Mouse (Mus musculus) forebrain, embryonic 12.5 days (tissue): ENCODE measurements around the gene Gm20388. TPM values are rescaled to one million over a fixed set of nuclear protein-coding genes. Genes with fewer than 3 reads are reported as not detected.
A peak's percentile ranks its signal among the peaks of the same experiment; 100 is the strongest.

Experiments used
- ATAC-seq: fragments of 200-750 bp; cut with Nextera tagmentation; 2 replicates; pipeline ENCODE4 v1.8.0; 2017; ENCODE audit warnings: moderate TSS enrichment; ENCODE audit not compliant: low FRiP score
- H3K27ac ChIP-seq: fragments of 300-500 bp; sonication (generic); 2 replicates; pipeline ENCODE4 v1.5.1; 2016; ENCODE audit warnings: mild to moderate bottlenecking
- H3K27me3 ChIP-seq: fragments of 300-500 bp; sonication (generic); 2 replicates; pipeline ENCODE4 v1.6.1; 2016; ENCODE audit warnings: mild to moderate bottlenecking
- H3K36me3 ChIP-seq: fragments of 300-500 bp; sonication (generic); replicated peaks from 2 replicates; pipeline ENCODE4 v1.6.1; 2016; ENCODE audit warnings: mild to moderate bottlenecking
- H3K4me1 ChIP-seq: fragments of 300-500 bp; sonication (generic); 2 replicates; pipeline ENCODE4 v1.6.1; 2016
- H3K4me2 ChIP-seq: fragments of 300-500 bp; sonication (generic); 2 replicates; pipeline ENCODE4 v1.6.1; 2016; ENCODE audit warnings: mild to moderate bottlenecking, moderate library complexity
- H3K4me3 ChIP-seq: fragments of 300-500 bp; sonication (generic); replicated peaks from 2 replicates; pipeline ENCODE4 v1.5.1; 2016; ENCODE audit warnings: mild to moderate bottlenecking
- H3K9ac ChIP-seq: fragments of 300-500 bp; sonication (generic); 2 replicates; pipeline ENCODE4 v1.6.1; 2016; ENCODE audit warnings: mild to moderate bottlenecking
- H3K9me3 ChIP-seq: fragments of 300-500 bp; sonication (generic); 2 replicates; pipeline ENCODE4 v1.6.1; 2016
- WGBS: fragments of 180-500 bp; shearing (Covaris S2); methylation state at CpG from one replicate; pipeline ENCODE4 v1.1.7; 2016; 5-methylcytosine and 5-hydroxymethylcytosine counted together
- polyA plus RNA-seq: library from polyadenylated mRNA; unstranded; fragments of >200 nt; fragmentation: Nextera tagmentation; extraction: Ambion mirVana; gene quantifications from 2 replicates; pipeline ENCODE4 v1.2.1, GENCODE M21; 2016

Gene Gm20388
- polyA plus RNA-seq, 1 experiment from 2014 or later = not detected

DNA sequence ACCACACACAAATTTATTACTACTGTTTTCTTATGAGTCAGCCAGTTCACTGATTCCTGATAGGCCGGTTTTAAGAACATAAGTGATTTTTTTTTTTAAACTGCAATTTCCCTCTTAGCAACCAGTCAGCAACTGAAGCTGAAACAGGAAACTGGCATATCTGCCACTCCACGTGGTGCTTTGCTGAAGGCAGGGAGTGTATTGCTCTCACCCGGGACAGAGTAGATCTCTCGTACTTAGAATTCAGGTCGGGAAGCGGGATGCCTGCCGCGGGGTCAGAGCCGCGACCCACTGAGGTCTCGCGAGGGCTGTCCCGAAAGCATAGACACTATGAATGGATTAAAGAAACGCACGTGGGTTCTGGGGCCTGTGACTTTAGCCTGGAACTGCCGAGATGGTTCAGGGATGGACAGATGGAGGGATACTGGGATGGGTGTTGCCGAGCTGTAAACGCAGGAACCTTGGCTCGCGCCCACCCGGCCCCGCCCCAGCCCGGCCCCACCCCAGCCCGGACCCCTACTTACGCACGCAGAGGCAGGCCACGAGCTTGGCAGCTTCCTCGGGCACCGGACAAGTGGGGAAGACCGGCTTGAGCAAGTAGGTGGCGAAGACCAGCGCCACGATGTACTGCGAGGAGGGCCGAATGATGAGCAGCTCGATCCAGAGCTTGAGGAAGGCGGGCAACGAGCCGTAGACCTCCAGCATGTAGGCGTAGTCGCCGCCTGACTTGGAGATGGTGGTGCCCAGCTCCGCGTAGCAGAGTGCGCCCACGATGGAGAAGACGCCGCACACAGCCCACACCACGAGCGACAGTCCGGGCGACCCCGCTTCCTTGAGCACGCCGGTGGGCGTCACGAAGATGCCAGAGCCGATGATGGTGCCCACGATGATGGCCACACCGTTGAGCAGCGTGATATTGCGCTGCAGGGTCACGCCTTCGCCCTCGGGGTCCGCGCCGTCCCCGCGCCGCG is 1996.2 kb downstream of the Gm20388 start:
- Histone ChIP-seq H3K4me2 (peak overlapping the region; percentile 84), H3K27ac (peak overlapping the region; percentile 42; the same call in 1 of the 2 replicates), H3K36me3 (no peaks in the 10 kb centered on the region), H3K9ac (peak overlapping the region; percentile 70), H3K9me3 (no peaks in the 10 kb centered on the region), H3K4me1 (peaks cover 42% of the 10 kb centered on the region), H3K27me3 (peaks cover 13% of the 10 kb centered on the region), H3K4me3 (peak overlapping the region; percentile 73)
- peak; percentile 59 for ATAC-seq
- WGBS = under 1% methylated on average over 64 of the region's 72 CpGs

- under 1% methylated on average over 54 of the region's 61 CpGs for WGBS
- H3K9me3 ChIP-seq = no peaks in the 10 kb centered on the region
- peak; percentile 93 for ATAC-seq
- peak within 1 kb of the TSS; percentile 84 for H3K4me2 ChIP-seq
- H3K4me3 ChIP-seq = peak within 1 kb of the TSS; percentile 73
- no peaks in the 10 kb centered on the region for H3K36me3 ChIP-seq
- peak within 1 kb of the TSS; percentile 42; the same call in 1 of the 2 replicates for H3K27ac ChIP-seq
- peaks cover 13% of the 10 kb centered on the region for H3K27me3 ChIP-seq
- peaks cover 39% of the 10 kb centered on the region for H3K4me1 ChIP-seq
- H3K9ac ChIP-seq = peak within 1 kb of the TSS; percentile 70
These were observed 1997.1 kb downstream of the Gm20388 start, which contains the start of gene Slc7a5 for GRCm38 (mm10) chr8:121907587-121908248. Gene Slc7a5, minus strand, starts transcription at chr8:121907694.

GRCm38 (mm10) chr8:121908378-121909147 is 1997.9 kb downstream of the Gm20388 start:
- no peak overlapping the region for H3K4me3 ChIP-seq
- no peak for ATAC-seq
- H3K4me2 ChIP-seq = peak overlapping the region; percentile 84
- H3K9ac ChIP-seq = no peak overlapping the region
- H3K9me3 ChIP-seq = no peaks in the 10 kb centered on the region
- H3K27ac ChIP-seq = no peak overlapping the region
- no peaks in the 10 kb centered on the region for H3K36me3 ChIP-seq
- WGBS = 65% methylated on average over 8 of the region's 8 CpGs
- H3K4me1 ChIP-seq = peaks cover 39% of the 10 kb centered on the region
- H3K27me3 ChIP-seq = peaks cover 13% of the 10 kb centered on the region

GRCm38 (mm10) chr8:121909148-121909541 is 1998.5 kb downstream of the Gm20388 start:
- H3K4me2 ChIP-seq = no peak overlapping the region
- no peak overlapping the region for H3K27ac ChIP-seq
- H3K9me3 ChIP-seq = no peaks in the 10 kb centered on the region
- no peak overlapping the region for H3K4me3 ChIP-seq
- 70% methylated on average over 8 of the region's 8 CpGs for WGBS
- no peak for ATAC-seq
- no peaks in the 10 kb centered on the region for H3K36me3 ChIP-seq
- no peak overlapping the region for H3K9ac ChIP-seq
- peaks cover 35% of the 10 kb centered on the region for H3K4me1 ChIP-seq
- peaks cover 13% of the 10 kb centered on the region for H3K27me3 ChIP-seq

DNA sequence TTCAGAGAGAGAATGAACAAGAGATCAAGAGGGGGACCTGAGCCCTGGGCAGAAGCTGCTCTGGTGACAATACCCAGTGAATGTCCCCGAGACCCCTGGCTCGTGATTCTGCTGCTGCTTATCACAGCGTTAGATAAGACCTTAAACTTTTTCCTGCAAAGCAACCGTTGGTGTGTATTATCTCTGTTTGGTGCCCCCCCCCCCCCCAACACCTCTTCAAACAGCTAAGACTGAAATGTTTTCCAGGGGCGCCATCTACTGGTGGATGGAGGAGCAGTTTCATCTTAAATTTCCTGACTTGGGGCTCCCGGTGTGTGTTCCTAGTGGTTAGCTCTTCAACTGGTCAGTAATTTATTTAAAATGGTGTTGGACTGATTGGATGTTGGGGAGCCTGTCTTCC is 1999.0 kb downstream of the Gm20388 start:
- no peaks in the 10 kb centered on the region for H3K36me3 ChIP-seq
- ATAC-seq = no peak
- H3K4me3 ChIP-seq = no peak overlapping the region
- H3K4me2 ChIP-seq = no peak overlapping the region
- no peak overlapping the region for H3K9ac ChIP-seq
- 5% methylated on average over 6 of the region's 6 CpGs for WGBS
- peaks cover 31% of the 10 kb centered on the region for H3K4me1 ChIP-seq
- H3K9me3 ChIP-seq = no peaks in the 10 kb centered on the region
- peaks cover 15% of the 10 kb centered on the region for H3K27me3 ChIP-seq
- H3K27ac ChIP-seq = no peak overlapping the region

DNA sequence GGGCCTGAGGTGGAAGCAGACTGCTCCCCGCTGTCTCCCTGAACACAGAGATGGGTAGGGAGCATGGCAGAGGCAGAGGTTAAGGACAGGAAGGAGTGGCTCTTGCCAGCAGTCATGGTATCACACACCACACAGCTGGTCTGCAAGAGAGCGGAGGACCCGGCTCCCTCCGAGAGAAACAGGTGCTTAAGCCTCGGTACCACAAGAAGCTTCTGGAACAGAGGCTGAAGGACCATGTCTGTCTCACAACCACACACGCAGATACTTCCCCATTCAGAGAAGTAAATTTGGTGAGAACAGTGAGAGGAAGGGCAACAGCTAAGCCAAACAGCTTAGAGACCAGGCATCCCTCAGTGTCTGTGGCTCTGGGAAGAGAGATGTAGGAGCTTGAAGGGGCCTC is 2000.8 kb downstream of the Gm20388 start:
- H3K36me3 ChIP-seq = no peaks in the 10 kb centered on the region
- WGBS = 91% methylated on average over 6 of the region's 6 CpGs
- no peak overlapping the region for H3K4me2 ChIP-seq
- H3K9ac ChIP-seq = no peak overlapping the region
- H3K9me3 ChIP-seq = no peaks in the 10 kb centered on the region
- no peak overlapping the region for H3K27ac ChIP-seq
- H3K4me1 ChIP-seq = peaks cover 14% of the 10 kb centered on the region
- peaks cover 16% of the 10 kb centered on the region for H3K27me3 ChIP-seq
- no peak for ATAC-seq
- H3K4me3 ChIP-seq = no peak overlapping the region

GRCm38 (mm10) chr8:121911987-121912386 is 2001.3 kb downstream of the Gm20388 start:
- no peak overlapping the region for H3K27ac ChIP-seq
- H3K9me3 ChIP-seq = no peaks in the 10 kb centered on the region
- H3K4me2 ChIP-seq = no peak overlapping the region
- H3K36me3 ChIP-seq = no peaks in the 10 kb centered on the region
- ATAC-seq = no peak
- H3K4me3 ChIP-seq = no peak overlapping the region
- no peak overlapping the region for H3K9ac ChIP-seq
- H3K27me3 ChIP-seq = peaks cover 16% of the 10 kb centered on the region
- H3K4me1 ChIP-seq = peaks cover 11% of the 10 kb centered on the region
- WGBS = 63% methylated on average over 7 of the region's 7 CpGs

- Histone ChIP-seq H3K4me1 (peaks cover 9% of the 10 kb centered on the region), H3K36me3 (no peaks in the 10 kb centered on the region), H3K4me3 (no peak overlapping the region), H3K9me3 (no peaks in the 10 kb centered on the region), H3K4me2 (no peak overlapping the region), H3K27me3 (peaks cover 16% of the 10 kb centered on the region), H3K27ac (no peak overlapping the region), H3K9ac (no peak overlapping the region)
- 73% methylated on average over 3 of the region's 3 CpGs for WGBS
- no peak for ATAC-seq
These were observed 2002.2 kb downstream of the Gm20388 start for GRCm38 (mm10) chr8:121912831-121913230.

- Histone ChIP-seq H3K36me3 (no peaks in the 10 kb centered on the region), H3K4me3 (no peak overlapping the region), H3K27me3 (peaks cover 13% of the 10 kb centered on the region), H3K9ac (no peak overlapping the region), H3K4me1 (0 out of 2 replicates have a peak, but pooled peaks cover 3% of the 10 kb centered on the region), H3K9me3 (no peaks in the 10 kb centered on the region), H3K27ac (no peak overlapping the region), H3K4me2 (no peak overlapping the region)
- no peak for ATAC-seq
- WGBS = 83% methylated on average over 8 of the region's 8 CpGs
These were observed 2002.7 kb downstream of the Gm20388 start for GRCm38 (mm10) chr8:121913378-121913777.

DNA sequence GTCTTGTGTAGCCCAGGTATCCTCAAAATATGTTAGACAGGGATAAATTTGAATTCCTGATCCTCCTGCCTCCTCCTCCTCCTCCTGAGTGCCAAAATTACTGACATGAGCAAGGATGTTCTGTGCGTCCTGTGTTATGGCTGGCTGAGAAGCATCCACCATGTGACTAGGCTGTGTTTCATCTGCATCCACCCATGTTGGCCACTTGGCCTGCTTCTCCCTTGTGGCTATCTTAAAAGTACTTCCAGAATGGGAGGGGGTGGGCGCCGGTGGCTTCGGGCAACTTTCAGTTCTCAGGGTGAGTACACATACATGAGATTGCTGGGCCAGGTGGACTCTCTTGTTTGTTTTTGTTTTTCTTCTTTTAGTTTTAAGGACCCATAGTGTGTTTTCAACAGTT is 2008.5 kb downstream of the Gm20388 start:
- 89% methylated on average over 4 of the region's 4 CpGs for WGBS
- Histone ChIP-seq H3K9me3 (no peaks in the 10 kb centered on the region), H3K4me2 (no peak overlapping the region), H3K4me3 (no peak overlapping the region), H3K4me1 (peaks cover 6% of the 10 kb centered on the region; the same call in 1 of the 2 replicates), H3K36me3 (no peaks in the 10 kb centered on the region), H3K27ac (no peak overlapping the region), H3K27me3 (0 out of 2 replicates have a peak, but pooled peaks cover 3% of the 10 kb centered on the region), H3K9ac (no peak overlapping the region)
- no peak for ATAC-seq

- Histone ChIP-seq H3K9ac (no peak overlapping the region), H3K4me1 (peaks cover 6% of the 10 kb centered on the region; the same call in 1 of the 2 replicates), H3K27me3 (0 out of 2 replicates have a peak, but pooled peaks cover under 1% of the 10 kb centered on the region), H3K4me2 (no peak overlapping the region), H3K4me3 (no peak overlapping the region), H3K9me3 (no peaks in the 10 kb centered on the region), H3K27ac (no peak overlapping the region), H3K36me3 (no peaks in the 10 kb centered on the region)
- ATAC-seq = no peak
- 56% methylated on average over 3 of the region's 3 CpGs for WGBS
These were observed 2009.1 kb downstream of the Gm20388 start for GRCm38 (mm10) chr8:121919731-121920130.

DNA sequence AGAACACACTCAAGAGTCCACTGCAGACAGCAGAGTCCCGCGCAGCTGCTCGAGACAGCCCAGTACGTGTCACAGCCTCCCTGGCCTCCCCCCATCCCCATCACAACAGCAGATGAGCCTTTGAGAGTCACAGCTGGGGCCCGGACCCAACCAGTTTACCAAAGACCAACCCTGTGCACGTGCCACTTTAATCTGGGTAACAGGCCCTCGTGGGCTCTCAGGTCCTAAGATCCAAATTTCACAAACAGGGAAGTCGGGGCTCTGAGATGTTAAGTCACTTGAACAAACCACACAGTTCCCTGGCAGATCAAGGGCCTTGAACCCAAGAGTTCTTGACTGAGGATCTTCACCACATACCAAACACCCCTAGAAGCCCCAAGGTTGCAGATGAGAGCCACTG is 2010.9 kb downstream of the Gm20388 start:
- WGBS = 80% methylated on average over 8 of the region's 8 CpGs
- Histone ChIP-seq H3K4me1 (peaks cover 6% of the 10 kb centered on the region), H3K4me3 (no peak overlapping the region), H3K4me2 (no peak overlapping the region), H3K36me3 (no peaks in the 10 kb centered on the region), H3K9ac (no peak overlapping the region), H3K9me3 (no peaks in the 10 kb centered on the region), H3K27ac (no peak overlapping the region), H3K27me3 (no peaks in the 10 kb centered on the region)
- no peak for ATAC-seq
